Mouse (Mus musculus) T-helper 1 cell (primary cell): Measurements from ENCODE around the gene Josd1.
"Not testable (repeated sequence)": the region's sequence is repeated elsewhere in the genome, so short reads cannot be mapped to it uniquely, and the experiment has no call there.

Source experiments
- in situ Hi-C: fragments of 300-600 bp; cut with MboI, MseI; formaldehyde crosslinking; loops from one replicate; pipeline ENCODE4 v1.15.1; 2025; ENCODE audit warnings: high pct_unique_total_duplicates

Gene Josd1

GRCm38 (mm10) chr15:79693740-79694139, 6.0 kb upstream of the Josd1 start:
- in situ Hi-C loops: loop anchor here (10.0 kb wide), 1 partner anchor 1759 kb away; no protein-coding TSS in a partner anchor

GRCm38 (mm10) chr15:79692334-79692733, 4.6 kb upstream of the Josd1 start:
- in situ Hi-C loops: loop anchor here (10.0 kb wide), 1 partner anchor 1758 kb away; no protein-coding TSS in a partner anchor

GRCm38 (mm10) chr15:79691023-79691508, 3.3 kb upstream of the Josd1 start:
- in situ Hi-C loops: loop anchor here (10.0 kb wide), 1 partner anchor 1756 kb away; no protein-coding TSS in a partner anchor

DNA sequence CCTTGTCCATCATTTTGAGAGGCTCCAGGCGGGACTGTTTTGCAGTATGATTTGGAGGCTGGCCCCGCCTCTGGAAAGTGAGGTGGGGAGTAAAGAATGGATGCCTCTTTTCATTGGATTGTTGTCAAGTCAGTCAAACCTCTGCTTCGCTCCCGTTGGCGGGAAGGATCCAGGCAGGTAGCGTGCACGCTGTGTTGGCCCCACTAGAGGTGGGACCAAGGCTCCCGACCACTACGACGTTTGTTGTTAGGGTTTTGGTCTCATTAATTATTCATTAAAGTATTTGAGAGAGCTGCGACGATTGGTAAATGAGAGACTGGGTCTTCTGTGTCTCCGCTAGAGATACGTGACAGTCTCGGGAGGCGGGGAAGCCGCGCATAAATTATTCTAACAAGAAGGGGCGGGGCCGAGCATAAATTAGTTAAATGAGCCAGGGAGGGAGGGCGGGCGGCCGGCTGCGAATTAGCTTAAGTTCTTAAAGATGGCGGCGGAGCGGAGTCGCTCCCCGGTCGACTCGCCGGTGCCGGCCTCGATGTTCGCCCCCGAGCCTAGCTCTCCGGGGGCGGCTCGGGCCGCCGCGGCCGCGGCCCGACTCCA, 2.8 kb upstream of the Josd1 start, which contains the start of gene Gtpbp1:
Gene Gtpbp1 (plus strand): TSS at position 420 of the 597 bp plus-strand sequence.
- in situ Hi-C loops: loop anchor here (10.0 kb wide), 1 partner anchor 1756 kb away; no protein-coding TSS in a partner anchor

DNA sequence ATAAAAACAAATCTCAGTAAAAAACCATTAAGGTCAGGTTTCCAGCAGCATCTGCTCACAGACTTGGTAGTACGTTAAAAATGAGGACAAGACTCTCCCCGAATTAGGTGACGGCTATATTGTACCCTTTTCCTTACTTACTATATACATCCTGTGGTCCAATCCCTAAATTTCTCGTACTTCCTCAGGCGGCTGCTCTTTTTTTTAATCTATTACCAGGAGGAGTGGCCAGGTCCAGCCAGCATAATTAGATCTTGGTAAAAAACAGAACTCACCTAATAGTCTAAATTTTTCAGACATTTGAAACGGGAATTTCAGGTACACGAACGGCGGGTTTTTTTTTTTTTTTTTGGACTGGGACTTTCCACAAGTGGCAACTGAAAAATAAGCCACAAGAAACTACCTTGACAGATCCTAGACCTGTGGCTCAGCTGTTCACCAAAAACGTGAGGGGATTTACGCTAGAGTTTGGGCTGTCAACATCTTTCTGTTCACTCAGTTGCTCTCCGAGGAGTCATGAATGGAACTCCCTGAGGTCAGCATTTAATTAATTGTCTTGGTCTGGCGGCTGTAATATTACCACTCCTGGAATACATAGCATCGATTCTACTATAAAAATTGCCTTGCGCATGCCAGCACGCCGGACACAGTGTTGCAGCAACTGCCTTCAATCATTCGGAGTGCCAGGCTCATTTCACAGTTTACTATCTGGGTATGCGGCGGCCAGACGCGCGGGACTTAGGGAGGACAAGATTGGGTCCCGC, 2.1 kb upstream of the Josd1 start:
- in situ Hi-C loops: loop anchor here (5.0 to 10.0 kb wide), 3 partner anchors 783 to 1755 kb away; partner anchors contain the start of gene Il2rb

GRCm38 (mm10) chr15:79688268-79688956, 693 bp upstream of the Josd1 start:
- in situ Hi-C loops: loop anchor here (5.0 to 10.0 kb wide), 2 partner anchors 781 to 1194 kb away; partner anchors contain the start of gene Il2rb

DNA sequence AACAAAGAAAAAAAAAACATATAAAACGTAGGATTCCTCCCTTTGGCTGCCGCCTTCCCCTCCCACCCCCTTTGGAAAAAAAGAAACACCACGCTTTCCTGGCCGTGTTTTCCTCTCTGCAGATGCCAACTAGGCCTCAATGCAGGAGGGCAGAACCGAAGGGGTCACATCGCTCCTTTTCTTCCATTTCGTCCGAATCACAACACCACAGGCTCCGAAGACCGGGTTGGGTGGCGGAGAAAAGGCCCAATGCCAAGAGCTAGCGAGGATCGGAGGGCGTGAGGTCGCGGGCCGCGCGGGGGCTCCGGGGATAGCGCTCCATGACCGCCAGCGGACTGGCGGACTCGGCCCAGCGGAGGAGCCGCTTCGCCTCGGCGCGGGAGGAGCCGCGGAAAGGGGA, 544 bp downstream of the Josd1 start:
- in situ Hi-C loops: loop anchor here (5.0 to 10.0 kb wide), 2 partner anchors 780 to 1192 kb away; partner anchors contain the start of gene Il2rb

DNA sequence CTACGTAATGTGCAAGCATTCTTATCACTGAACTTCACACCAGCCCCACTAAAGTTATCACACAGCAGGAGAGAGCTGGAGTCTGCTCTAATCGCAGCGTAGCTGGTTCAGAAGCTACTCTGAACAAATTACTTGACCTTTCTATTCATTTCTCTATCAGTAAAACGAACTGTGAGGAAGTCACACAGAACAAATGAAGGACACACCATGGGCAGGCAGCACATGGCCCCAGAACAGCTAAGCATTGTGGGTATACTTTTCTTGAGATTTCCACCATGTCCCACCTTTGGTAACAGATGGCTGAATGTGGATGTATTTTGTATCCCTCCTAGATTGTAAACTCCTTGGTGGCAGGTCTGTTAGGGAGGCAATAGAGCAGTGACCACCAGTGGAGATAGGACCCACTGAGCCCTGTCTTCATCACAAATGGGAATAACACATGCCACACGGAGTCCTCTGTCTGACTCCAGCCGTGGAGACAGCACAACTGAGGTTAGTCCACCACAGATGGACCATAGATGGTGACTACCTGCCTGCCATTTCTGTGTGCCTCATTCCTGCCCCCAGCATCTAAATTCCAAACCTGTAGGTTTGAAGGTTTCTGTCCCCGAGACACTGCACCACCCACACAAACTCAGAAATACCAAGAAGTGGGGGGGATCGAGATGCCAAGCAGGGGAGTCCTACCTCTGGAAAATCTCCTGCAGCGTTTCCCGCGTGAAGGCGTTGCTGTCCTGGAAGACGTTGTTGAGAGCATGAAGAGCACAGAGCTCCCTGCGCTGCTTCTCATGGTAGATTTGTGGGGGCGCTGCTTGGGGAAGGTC, 1.5 kb downstream of the Josd1 start:
- in situ Hi-C loops: loop anchor here (5.0 to 10.0 kb wide), 2 partner anchors 779 to 1191 kb away; partner anchors contain the start of gene Il2rb

- in situ Hi-C loops: loop anchor here (5.0 to 10.0 kb wide), 2 partner anchors 778 to 1190 kb away; partner anchors contain the start of gene Il2rb
Measured at GRCm38 (mm10) chr15:79685141-79685641, 2.5 kb downstream of the Josd1 start.

DNA sequence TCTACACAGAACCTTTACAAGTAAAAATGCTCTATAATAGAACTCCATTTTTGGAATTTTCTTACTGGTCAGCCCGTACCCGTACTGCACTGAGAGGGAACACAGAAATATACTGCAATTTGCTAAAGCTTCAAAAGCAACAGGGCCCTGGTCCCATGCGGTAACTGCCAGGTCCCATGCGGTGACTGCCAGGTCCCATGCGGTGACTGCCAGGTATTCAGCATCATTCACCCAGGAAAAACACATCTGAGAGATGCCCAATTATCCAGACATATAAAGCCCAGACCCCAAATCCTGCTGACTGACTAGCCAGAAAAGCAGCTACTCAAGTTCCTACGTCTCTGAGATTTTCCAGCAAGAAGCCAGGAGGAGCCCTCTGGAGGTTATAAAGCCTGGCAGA, 3.1 kb downstream of the Josd1 start:
- in situ Hi-C loops: loop anchor here (5.0 to 10.0 kb wide), 2 partner anchors 777 to 1190 kb away; partner anchors contain the start of gene Il2rb

- in situ Hi-C loops: loop anchor here (10.0 kb wide), 1 partner anchor 1189 kb away; the partner anchor contains the start of gene Il2rb
Measured at GRCm38 (mm10) chr15:79683707-79684465, 3.8 kb downstream of the Josd1 start.

DNA sequence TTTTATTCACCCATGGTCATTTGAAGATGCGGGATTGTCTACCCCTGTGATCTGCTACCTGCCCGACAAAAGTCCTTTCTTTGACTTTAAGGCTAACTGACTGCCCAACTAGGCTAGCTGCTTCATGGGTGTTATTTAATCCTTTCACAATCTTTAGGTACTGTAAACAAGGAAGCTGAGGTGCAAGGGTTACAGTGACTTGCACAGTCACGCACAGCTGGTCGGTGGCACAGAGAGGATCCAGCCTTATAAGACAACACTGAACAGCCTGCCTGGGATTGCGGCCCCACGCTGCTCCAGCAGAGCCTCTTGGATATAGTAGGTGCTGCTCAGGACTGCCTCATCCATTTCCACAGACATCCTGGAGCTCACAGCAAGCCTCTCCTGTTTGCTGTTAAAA, 4.6 kb downstream of the Josd1 start:
- in situ Hi-C loops: loop anchor here (10.0 kb wide), 1 partner anchor 1188 kb away; the partner anchor contains the start of gene Il2rb

DNA sequence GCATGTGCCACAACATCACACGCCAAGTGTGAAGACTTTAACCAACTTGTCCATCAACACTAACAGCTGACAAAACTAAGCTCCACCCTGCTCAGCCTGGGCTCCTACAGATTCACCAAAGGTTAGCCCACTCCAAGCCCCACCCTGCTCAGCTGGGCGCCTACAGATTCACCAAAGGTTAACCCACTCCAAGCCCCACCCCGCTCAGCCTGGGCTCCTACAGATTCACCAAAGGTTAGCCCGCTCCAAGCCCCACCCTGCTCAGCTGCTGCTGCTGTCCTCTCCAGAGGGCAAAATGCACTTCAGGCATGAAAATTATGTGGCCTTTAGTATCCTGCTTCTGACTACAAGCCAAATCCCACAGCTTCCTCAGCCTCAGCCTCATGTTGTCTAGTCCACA, 5.7 kb downstream of the Josd1 start:
- in situ Hi-C loops: loop anchor here (10.0 kb wide), 1 partner anchor 1187 kb away; the partner anchor contains the start of gene Il2rb

DNA sequence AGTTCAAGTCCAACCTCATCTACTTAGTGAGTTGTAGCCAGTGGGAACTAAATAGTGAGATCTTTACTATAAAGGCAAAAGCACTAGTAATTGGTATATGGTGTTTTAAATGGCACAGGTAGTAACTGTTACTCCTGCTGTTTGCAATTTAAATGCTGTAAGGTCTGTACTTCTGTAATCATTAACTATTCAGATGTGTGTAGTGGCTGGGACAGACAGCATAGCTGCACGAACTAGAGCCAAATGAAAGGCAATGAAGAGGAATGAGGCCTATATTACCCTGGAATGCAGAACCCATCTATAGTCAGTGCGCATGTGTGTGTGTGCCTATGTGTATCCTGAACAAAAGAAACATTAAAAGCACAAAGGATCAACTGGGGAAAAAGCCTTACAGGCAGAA, 9.8 kb downstream of the Josd1 start:
- in situ Hi-C loops: no loop called here

GRCm38 (mm10) chr15:79671828-79672348, 15.8 kb downstream of the Josd1 start:
- in situ Hi-C loops: not testable (repeated sequence)

- in situ Hi-C loops: no loop called here
Measured at GRCm38 (mm10) chr15:79670972-79671299, 16.8 kb downstream of the Josd1 start.

- in situ Hi-C loops: no loop called here
Measured at GRCm38 (mm10) chr15:79670249-79670971, 17.3 kb downstream of the Josd1 start, which contains the start of gene Tomm22. Tomm22 (plus strand) TSS chr15:79670861.

- in situ Hi-C loops: no loop called here
Measured at GRCm38 (mm10) chr15:79669195-79669594, 18.5 kb downstream of the Josd1 start.
